Mouse (Mus musculus) cerebellum, postnatal 14 days (tissue): Measurements from ENCODE around the gene Mboat7.

Source experiments
- DNase-seq, 2 experiments: peaks; one replicate each; pipeline ENCODE4 v3.0.0; 2021; ENCODE audit warnings: mixed read lengths in 2 of 2

Mboat7 gene

DNA sequence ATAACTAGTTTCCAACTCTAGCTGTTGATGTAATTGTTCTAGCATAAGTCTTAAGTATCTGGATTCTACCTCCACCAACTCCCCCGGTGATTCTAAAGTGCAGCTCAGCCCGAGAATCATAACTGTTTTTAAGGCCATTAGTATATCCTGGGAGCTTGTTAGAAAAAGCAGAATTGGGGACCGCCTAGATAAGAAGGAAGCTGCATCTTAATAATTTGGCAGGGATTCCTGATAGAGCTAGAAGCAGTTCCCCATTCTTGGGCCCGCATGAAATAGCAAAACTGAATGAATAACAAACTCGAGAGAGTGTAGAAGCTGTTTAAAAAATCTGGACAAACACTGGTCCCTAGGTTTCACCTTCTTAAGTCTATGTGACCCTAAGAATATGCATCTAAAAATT, 49.9 kb downstream of the Mboat7 start:
- DNase-seq, result no peak

- no peak for DNase-seq
Measured at GRCm38 (mm10) chr7:3630478-3630815, 62.9 kb downstream of the Mboat7 start.

- DNase-seq, result peak; percentile 91 to 95
Measured at GRCm38 (mm10) chr7:3629543-3630477, 63.5 kb downstream of the Mboat7 start, which contains the start of the genes Tfpt and Prpf31. Gene Tfpt (minus strand): TSS chr7:3629929. Gene Prpf31 (plus strand): TSS chr7:3629985.

GRCm38 (mm10) chr7:3629030-3629429, 64.3 kb downstream of the Mboat7 start:
- DNase-seq, result no peak
